Mouse (Mus musculus): ENCODE results near the gene Cdkal1.

DNA sequence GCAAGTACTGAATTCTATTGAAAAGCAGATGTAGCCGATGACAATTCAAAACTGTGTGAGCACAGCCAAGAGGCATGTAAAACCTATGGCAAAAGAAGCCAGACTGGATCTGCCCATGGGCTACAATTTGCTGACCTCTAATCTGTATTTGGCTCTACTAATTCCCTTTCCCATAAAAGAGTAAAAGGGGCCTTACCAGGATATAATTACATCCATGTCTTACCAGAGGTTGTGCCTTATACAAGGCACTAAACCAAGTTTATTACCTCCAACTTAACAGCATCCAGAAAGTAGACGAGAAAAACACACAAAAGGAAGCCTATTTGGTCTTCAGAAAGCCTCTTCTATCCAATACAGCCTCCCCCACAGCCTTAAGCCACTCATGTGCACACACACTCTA lies 213.2 kb downstream of the Cdkal1 start:
- TF ChIP-seq GATA1 (IDR thresholded peaks at IDR 0.05; ENCODE audit: borderline replicate concordance, low read length) (no peak), FLI1 (IDR thresholded peaks at IDR 0.05; ENCODE audit: low read length) (no peak)

Data from megakaryocyte, embryonic 14.5 days (primary cell).